Mouse (Mus musculus) spleen, postnatal 36 days (tissue): ENCODE results near the gene Polr3g.
"Not testable (repeated sequence)": the region's sequence is repeated elsewhere in the genome, so short reads cannot be mapped to it uniquely, and the experiment has no call there.

Experiments
- DNase-seq, 2 experiments: peaks; one replicate each; pipeline ENCODE4 v3.0.0; 2022; ENCODE audit warnings: low spot score in 2 of 2, mixed read lengths in 1 of 2

Gene Polr3g

DNA sequence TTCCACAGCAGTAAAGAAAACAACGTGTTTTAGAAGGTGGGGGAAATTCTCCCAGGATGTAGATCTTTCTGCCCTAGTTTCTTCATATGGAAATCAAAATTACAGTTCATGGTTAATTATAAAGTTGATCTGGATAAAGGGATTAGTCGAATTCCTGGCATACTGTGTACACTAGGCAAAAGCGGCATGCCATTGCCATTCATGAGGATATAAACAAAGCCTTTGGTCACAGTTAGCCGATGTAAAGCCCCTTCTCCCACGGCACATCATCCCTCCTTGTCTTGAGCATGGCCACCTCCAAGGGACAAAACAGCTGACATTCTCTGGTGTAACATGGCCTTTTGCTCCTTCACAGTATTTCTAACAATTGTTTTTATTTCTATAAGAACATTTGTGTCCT, 80.2 kb downstream of the Polr3g start:
- DNase-seq, result no peak

DNA sequence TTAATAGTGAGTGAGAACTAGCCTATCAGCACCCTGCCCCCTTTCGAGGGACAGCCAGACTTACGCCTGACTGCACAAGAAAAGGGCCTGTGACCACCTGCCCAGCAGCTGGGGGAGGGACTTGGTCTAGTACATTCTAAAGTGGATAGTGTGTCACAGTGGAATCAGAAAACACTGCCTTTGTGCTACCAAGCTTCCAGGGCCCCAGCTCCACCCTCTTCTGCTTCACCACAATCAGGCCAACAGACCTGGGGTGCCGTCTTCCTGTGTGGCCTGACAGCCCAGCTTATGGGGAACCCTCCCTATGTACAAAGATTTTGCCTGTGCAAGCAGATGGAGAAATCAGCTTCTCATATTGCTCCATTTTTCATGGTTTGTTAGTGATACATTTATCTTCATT, 81.4 kb downstream of the Polr3g start:
- DNase-seq, result no peak

DNA sequence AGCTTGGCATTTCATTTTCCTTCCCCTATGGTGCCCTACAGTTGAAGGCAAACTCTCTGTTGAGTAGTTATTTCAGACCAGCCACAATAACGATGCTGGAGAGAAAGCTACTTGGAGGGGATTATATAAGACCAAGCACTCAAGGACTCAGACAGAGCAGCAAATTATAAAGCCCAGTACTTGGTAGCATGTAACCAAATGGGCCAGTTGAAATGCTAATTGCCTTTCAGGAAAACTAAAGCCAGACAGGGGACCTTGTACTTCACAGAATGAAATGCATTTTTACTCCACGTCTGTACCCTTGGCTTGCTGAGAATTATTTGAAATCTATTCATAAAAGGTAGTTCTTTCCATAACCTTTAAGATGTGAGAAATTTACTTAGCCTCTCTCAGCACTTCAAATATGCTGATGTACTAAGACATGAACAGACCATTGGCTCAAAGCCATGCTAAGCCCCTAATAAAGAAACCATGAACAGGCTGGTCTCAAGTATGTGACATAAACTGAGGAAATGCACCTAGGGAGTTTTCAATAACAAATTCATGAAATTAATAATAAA, 82.1 kb downstream of the Polr3g start:
- DNase-seq, result no peak

DNA sequence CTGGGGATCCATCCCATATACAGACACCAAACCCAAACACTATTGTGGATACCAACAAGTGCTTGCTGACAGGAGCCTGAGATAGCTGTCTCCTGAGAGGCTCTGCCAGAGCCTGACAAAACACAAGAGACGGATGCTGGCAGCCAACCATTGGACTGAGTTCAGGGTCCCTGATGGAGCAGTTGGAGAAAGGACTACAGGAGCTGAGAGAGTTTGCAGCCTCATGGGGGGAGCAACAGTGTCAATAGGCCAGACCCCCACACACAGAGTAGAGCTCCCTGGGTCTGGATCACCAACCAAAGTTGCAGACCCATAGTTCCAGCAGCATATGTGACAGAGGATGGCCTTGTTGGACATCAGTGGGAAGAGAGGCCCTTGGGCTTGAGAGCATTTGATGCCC, 83.0 kb downstream of the Polr3g start:
- not testable (repeated sequence) for DNase-seq
